Mouse (Mus musculus): Measurements from ENCODE around the gene Homer1.

The Homer1 gene

GRCm38 (mm10) chr13:93388594-93389241, 89.3 kb downstream of the Homer1 start:
- DNase-seq (ENCODE audit: extremely low spot score, low read depth, low spot score), result peak; percentile 6

- DNase-seq (ENCODE audit: extremely low spot score, low read depth, low spot score), result peak; percentile 37
Measured at GRCm38 (mm10) chr13:93389242-93389625, 89.8 kb downstream of the Homer1 start.

GRCm38 (mm10) chr13:93399710-93400216, 100.3 kb downstream of the Homer1 start:
- DNase-seq (ENCODE audit: extremely low spot score, low read depth, low spot score), result no peak

- no peak for DNase-seq (ENCODE audit: extremely low spot score, low read depth, low spot score)
Measured at GRCm38 (mm10) chr13:93401947-93402346, 102.5 kb downstream of the Homer1 start.

GRCm38 (mm10) chr13:93406855-93407254, 107.4 kb downstream of the Homer1 start:
- no peak for DNase-seq (ENCODE audit: extremely low spot score, low read depth, low spot score)

- DNase-seq (ENCODE audit: extremely low spot score, low read depth, low spot score), result no peak
Measured at GRCm38 (mm10) chr13:93410343-93410742, 110.9 kb downstream of the Homer1 start.

DNA sequence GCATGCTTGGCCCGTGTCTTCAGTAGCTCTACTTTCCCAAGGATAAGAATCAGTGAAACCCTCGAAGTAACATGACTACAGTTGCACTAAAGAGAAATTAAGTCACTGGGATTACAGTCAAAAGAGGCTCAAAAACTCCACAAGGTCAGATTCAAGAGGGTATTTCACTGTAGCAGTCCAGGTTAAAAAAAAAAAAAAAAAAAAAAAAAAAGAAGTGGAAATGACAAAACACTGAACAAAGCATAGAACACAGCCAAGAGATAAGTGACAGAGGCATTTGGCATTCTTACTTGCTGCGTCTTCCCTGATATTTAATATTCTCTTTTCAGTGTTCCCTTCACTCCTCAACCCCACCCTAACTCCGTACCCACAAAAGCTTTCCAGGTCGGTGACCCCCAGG, 115.6 kb downstream of the Homer1 start:
- DNase-seq (ENCODE audit: extremely low spot score, low read depth, low spot score), result no peak

DNA sequence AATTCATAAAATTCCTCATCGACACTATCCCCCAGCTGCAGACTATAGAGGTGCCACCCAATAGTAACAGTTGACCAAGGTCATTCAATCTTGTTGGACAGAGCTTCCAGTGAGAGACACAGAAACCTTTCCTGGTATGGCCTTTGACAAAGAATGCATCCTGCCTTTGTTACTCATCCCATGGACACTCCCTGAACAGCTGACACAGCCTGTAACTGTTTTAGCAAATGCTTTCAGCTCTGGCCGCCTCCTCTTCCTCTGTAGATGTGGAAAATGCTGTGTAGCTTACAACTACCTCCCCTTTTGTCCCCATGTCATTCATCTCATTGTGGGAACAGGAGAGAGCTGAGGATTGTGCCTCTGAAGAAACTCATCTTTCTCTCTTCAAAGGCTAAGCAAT, 118.9 kb downstream of the Homer1 start:
- no peak for DNase-seq (ENCODE audit: extremely low spot score, low read depth, low spot score)

- DNase-seq (ENCODE audit: extremely low spot score, low read depth, low spot score), result no peak
Measured at GRCm38 (mm10) chr13:93419779-93420178, 120.3 kb downstream of the Homer1 start.

GRCm38 (mm10) chr13:93423224-93423623, 123.8 kb downstream of the Homer1 start:
- DNase-seq (ENCODE audit: extremely low spot score, low read depth, low spot score), result no peak

- no peak for DNase-seq (ENCODE audit: extremely low spot score, low read depth, low spot score)
Measured at GRCm38 (mm10) chr13:93427920-93428876, 128.8 kb downstream of the Homer1 start.

DNA sequence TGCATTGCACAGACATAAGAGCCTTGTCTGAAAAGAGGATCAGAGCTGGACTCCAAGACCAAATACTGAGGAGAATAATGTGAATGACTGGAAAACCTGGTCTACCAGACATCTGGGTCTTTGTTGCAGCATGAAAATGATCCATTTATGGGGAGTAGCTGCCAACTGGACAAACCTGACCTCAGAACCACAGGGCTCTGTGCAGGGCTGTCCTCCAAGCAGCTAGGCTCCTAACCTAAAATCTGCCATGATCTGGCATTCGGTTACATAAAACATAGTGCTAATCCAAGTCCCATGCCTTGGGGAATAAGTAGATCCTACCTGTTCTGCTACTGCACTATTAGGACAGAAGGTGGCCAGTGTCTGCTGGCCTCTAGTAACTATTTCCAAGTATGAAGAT, 129.8 kb downstream of the Homer1 start:
- no peak for DNase-seq (ENCODE audit: extremely low spot score, low read depth, low spot score)

GRCm38 (mm10) chr13:93440167-93440566, 140.7 kb downstream of the Homer1 start:
- no peak for DNase-seq (ENCODE audit: extremely low spot score, low read depth, low spot score)

GRCm38 (mm10) chr13:93453275-93453674, 153.8 kb downstream of the Homer1 start:
- no peak for DNase-seq (ENCODE audit: extremely low spot score, low read depth, low spot score)
